Mouse (Mus musculus): ENCODE results near the gene Vangl1.
A peak's percentile ranks its signal among the peaks of the same experiment; 100 is the strongest.

Gene Vangl1

DNA sequence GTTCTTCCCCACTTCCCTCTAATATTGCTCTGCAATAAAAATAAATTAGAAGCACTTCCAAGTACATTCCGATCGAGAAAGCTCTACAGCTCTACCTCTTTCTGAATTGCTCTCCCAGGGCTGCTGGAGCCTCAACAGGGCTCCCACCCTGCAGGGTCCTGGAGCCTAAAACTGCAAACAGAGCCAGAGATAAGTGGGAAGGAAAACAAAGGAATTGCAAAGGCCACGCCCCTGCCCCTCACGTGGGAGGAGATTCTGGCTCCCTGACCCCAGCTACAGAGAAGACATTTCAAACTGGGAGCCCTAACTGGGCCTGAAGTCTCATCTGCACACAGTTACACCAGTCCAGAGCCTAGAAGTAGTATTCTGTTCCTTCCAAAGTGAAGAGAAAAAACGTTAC lies 6.7 kb downstream of the Vangl1 start:
- DNase-seq = no peak

DNA sequence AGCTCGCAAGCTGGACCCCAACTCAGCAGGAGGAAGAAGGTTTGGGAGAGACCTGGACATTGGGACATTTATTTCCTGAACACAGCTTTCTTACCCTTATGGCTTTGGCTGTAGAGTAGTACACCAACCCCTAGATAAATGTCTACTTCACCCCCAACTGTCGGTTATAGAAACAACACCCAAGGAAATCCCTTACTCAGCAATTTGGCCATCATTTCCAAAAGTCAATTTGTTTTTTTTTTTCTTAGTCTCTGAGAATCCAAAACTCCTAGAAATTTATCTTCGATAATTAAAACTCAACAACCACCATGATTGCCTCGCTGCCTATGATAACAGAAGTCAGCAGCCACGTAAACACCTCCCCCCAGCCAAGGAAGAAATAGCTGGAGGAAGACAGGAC lies 7.3 kb downstream of the Vangl1 start:
- DNase-seq = no peak

DNA sequence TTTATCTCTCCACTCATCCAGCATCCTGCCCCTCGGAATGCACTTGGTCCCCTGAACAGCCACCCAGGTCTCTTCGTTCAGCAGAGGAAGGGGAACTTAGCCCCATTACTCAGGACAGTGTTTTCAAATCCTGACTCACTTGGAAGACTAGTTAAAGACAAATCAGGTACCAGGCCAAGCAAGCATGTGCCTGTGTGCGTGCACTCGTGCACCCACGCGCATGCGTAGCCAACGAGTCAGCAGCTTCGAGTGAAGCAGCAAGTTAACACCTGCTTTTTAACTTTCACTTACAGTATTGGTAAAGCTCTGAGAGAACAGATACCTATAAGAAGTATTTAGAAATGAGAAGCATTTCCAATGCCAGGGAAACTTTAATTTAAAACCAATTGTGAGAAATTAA lies 8.3 kb downstream of the Vangl1 start:
- no peak for DNase-seq

GRCm38 (mm10) chr3:102195762-102196161 lies 8.7 kb downstream of the Vangl1 start:
- no peak for DNase-seq

GRCm38 (mm10) chr3:102194291-102195051 lies 10.0 kb downstream of the Vangl1 start:
- DNase-seq = no peak

- DNase-seq = no peak
Observed at GRCm38 (mm10) chr3:102193488-102194290, 10.8 kb downstream of the Vangl1 start.

GRCm38 (mm10) chr3:102192621-102193020 lies 11.9 kb downstream of the Vangl1 start:
- DNase-seq = no peak

DNA sequence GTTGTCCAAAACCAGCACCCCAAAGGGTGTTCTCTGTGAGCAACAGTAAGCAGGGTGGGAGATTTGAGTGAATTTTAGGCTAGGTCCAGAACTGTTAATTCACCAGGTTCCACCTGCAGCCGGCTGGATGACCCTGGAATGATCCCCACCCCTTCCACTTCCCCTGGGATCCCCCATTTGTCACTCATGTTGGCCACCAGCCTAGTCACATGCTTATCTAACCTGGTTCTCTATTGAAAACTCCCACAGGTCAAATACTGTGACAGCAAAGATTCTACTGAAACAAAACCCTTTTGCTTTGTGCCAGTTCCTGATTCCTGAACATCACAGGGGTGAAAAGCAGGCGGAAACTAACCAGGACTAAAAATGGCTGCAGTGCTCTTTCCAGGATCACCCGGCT lies 12.9 kb downstream of the Vangl1 start:
- no peak for DNase-seq

DNA sequence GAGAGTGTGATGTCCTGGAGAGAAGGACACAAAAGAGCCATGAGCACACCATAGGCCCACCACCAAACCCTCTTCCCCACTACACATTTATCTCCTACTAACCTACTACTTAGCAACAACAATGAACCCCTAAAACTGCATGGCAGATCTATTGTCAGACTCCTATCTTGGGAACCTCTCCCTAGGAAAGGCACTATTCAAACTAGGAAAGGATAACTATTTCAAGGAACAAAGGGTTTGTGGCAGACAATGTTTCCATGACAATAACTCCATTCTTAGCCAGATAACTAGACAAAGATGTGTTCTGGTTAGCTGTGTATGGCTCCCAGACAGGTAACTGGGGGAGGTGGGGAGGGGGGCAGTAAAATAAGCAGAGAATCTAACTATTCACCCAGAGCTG lies 13.9 kb downstream of the Vangl1 start:
- DNase-seq = no peak

DNA sequence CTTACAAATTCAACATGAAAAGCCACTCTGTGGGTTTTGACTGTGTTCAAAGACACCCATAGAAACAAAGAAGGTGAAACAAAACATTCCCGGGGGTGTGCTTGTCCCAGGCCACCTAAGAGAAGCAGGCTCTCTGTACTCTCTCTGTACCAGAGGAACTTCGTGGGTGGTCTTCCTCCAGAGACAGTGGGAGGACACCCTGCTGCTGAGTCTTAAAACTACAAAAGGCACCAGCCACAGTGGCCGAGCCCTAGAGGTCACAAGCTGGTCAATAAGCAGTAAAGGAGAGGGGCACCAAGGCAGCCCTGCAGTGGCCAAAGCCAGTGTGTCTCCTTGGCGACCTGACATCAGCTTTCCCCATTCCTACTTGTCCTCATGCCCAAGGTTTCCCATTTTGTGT lies 14.5 kb downstream of the Vangl1 start:
- DNase-seq = no peak

GRCm38 (mm10) chr3:102188972-102189371 lies 15.5 kb downstream of the Vangl1 start:
- no peak for DNase-seq

DNA sequence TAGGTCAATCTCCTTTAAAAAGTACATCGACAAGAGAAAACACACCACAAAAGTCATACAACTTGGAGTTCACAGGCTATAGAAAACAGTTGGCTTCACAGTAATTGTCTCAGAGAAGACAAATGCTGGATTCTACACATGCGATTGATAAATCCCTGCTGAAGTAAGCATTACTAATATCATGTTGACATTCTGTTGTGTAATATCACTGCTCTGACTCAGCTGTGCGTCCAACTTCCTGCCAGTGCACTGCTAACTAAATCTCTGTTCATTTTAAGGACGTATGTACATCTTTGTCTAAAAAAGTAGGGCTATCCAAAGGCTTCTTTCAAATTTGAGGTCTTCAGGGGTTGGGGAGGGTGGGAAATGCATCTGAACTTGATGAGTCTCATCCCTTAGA lies 17.1 kb downstream of the Vangl1 start:
- no peak for DNase-seq

DNA sequence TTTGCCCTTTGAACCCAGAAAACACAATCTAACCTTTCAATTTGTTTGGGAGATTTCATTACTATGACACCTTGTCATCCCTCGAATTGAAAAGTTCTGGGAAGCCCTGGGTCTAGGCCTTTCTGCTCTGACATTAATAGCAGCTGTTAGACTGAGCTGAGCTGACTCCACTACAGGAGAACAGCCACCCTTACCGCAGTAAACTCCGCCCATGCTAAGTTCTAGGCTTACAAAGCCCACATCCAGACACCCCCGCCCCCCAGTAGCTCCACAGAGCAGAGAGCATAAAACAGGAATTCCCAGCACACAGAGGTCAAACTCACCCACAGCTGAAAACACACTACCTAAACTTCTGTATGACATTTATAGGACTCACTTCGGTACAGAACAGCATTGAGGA lies 19.8 kb downstream of the Vangl1 start:
- DNase-seq = no peak

DNA sequence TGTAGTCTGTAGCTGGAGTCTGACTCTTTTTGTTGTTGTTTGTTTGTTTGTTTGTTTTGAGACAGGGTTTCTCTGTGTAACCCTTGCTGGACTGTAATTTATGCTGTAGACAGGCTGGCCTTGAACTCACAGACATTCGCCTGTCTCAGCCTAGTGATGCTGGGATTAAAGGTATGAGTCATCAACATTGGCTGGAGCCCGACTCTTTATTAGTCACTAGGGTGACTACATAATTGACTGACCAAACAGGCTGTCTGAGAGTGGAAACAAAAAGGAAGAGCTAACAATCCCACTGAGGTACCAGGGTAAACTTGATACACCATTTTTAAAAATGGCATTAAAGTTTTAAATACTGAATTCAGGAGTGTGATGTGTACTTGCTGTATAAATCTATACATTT lies 21.9 kb downstream of the Vangl1 start:
- DNase-seq = no peak

- no peak for DNase-seq
Observed at GRCm38 (mm10) chr3:102181191-102181590, 23.3 kb downstream of the Vangl1 start.

GRCm38 (mm10) chr3:102180746-102181145 lies 23.7 kb downstream of the Vangl1 start:
- DNase-seq = no peak

DNA sequence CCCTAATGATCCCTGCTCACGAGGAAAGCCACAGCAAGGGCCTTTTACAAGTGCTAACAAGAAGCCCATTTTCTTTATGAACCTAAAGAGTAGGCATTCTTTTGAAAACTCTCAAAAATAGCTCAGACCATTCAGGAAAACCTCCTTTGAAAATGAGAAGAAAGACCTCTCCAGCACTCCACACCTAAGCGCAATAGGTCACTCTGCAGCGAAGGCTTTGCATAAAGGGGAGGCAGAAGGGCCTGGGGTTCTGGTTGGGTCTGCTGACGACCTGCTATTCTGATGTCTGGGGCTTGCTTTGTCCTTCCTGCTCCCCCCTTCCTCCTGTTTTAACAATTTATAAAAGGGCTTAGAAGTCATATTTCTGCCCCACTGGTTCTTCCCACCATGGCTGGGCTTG lies 24.6 kb downstream of the Vangl1 start:
- DNase-seq = no peak

DNA sequence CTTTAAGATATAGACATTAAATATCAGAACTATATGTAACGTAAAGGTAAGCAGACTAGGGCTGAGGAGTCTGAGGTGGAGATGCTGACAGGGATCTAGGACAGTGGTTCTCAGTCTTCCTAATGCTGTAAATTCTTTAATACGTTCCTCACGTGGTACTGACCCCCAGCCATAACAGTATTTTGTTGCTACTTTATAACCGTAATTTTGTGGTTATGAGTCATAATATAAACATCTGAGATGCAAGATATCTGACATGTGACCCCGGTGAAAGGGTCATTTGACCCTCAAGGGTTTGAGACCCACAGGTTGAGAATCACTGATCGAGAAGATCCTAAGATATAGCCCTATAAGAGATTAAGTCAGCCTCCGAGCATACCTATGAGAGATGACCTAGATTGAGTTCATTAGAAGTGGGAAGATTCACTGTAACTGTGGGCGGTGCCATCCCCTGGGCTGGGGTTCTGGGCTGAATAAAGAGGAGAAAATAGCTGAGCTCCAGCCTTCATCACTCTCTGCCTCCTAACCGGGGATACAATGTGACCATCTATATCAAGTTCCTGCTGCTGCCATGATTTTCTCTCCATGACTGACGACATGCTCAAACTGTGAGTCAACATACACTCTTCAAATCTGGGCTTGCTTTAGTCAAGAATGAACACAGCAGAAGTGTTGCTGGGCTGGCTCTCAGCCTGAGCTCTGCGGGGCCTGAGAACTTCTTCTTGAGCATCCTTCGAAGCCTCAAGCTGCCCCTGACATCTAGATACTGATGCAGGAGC lies 26.5 kb downstream of the Vangl1 start:
- DNase-seq = no peak

GRCm38 (mm10) chr3:102176116-102176515 lies 28.4 kb downstream of the Vangl1 start:
- no peak for DNase-seq

DNA sequence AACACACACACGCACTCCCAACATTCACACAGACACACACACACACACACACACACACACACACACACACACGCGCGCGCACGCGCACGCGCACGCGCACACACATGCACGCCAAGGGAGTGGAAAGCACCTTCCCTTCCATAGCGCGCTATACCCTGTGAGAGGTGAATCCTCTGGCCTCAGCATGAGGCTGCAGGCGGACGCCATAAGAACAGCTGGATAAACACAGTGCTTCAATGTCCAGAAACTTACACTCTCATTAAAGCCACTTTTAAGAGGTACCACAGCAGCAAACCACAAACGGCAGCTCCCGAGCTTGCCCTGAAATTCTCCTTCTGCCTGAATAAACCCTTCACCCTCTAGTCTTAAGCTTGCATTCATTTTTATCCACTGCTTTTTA lies 28.8 kb downstream of the Vangl1 start:
- DNase-seq = no peak

DNA sequence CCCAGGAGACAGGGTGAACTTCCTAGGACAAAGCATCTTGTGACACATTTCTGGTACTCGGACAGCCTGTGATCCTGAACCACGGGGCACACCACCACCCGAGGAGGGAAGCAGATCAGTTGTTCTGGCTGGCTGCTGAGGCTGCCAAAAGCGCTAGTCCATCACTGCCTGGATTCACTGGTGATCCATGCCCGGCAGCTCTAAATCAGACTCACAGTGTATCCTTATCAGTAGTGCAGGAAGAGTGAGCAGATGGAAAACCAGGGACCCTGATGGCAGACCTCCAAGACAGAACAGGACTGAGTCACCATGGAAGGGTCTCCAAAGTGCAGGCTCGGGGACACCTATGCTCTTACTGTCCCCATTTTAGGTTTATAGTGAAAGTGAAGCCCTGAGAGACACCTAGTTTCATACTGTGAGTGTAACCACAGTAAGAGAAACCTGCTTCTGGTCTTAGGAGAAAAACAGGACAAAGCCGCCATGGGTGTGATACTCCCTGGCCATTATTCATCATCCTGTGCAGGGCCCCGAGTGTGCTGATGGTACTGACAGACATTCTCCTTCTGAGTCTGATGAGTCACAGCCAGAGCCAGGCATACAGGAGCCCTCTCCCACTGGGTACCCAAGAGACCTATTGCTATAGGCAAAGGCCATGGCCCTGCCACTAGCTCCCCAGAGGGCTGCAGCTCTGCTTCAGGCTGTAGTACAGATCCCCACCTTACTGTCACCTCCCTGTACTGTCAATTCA lies 30.2 kb downstream of the Vangl1 start:
- no peak for DNase-seq

- peak; percentile 89 for DNase-seq
Observed at GRCm38 (mm10) chr3:102169197-102169905, 35.1 kb downstream of the Vangl1 start.
